Mouse (Mus musculus) MEL (cell line): ENCODE measurements around the gene Fcer1g.

ENCODE experiments used
- CTCF ChIP-seq, 3 experiments: IDR thresholded peaks in 2 of 3; conservative IDR thresholded peaks in 1 of 3; 2 replicates each; pipeline ENCODE4 v1.5.1; 2011 to 2012; ENCODE audit warnings: low read length in 3 of 3, low read depth in 2 of 3, mild to moderate bottlenecking in 2 of 3, improper control_type of control experiment in 1 of 3, inconsistent platforms in 1 of 3, mixed read lengths in 1 of 3, moderate library complexity in 1 of 3; ENCODE audit not compliant: control insufficient read depth in 1 of 3, insufficient read depth in 1 of 3, poor library complexity in 1 of 3, severe bottlenecking in 1 of 3
- GATA1 ChIP-seq: IDR thresholded peaks from 2 replicates; pipeline ENCODE4 v1.6.1; 2011; ENCODE audit warnings: low read depth, low read length, improper control_type of control experiment
- MYB ChIP-seq: IDR thresholded peaks from 2 replicates; pipeline ENCODE4 v1.6.1; 2011; ENCODE audit warnings: mild to moderate bottlenecking, low read depth, low read length, improper control_type of control experiment
- POLR2A ChIP-seq, 2 experiments: IDR thresholded peaks; 2 replicates each; pipeline ENCODE4 v1.6.1; 2011 to 2012; ENCODE audit warnings: low read length in 2 of 2, mild to moderate bottlenecking in 2 of 2, control low read depth in 1 of 2, improper control_type of control experiment in 1 of 2, low read depth in 1 of 2, moderate library complexity in 1 of 2; ENCODE audit not compliant: control insufficient read depth in 1 of 2, insufficient read depth in 1 of 2, poor library complexity in 1 of 2
- POLR2AphosphoS2 ChIP-seq: IDR thresholded peaks from 2 replicates; pipeline ENCODE4 v1.6.1; 2011; ENCODE audit warnings: low read length, improper control_type of control experiment
- TAL1 ChIP-seq: IDR thresholded peaks from 2 replicates; pipeline ENCODE4 v1.6.1; 2012; ENCODE audit warnings: mild to moderate bottlenecking, inconsistent platforms, low read length, moderate library complexity, mixed read lengths
- UBTF ChIP-seq: IDR thresholded peaks from 2 replicates; pipeline ENCODE4 v1.6.1; 2012; ENCODE audit warnings: low read depth, mild to moderate bottlenecking, inconsistent platforms, low read length, improper control_type of control experiment, moderate library complexity, borderline replicate concordance; ENCODE audit not compliant: insufficient read depth
- USF1 ChIP-seq: IDR thresholded peaks from 2 replicates; pipeline ENCODE4 v1.6.1; 2014; ENCODE audit warnings: low read depth, mild to moderate bottlenecking, inconsistent platforms, low read length, improper control_type of control experiment, moderate library complexity
- ZKSCAN1 ChIP-seq: IDR thresholded peaks from 2 replicates; pipeline ENCODE4 v1.6.1; 2012; ENCODE audit warnings: low read depth, mild to moderate bottlenecking, inconsistent platforms, low read length, improper control_type of control experiment, moderate library complexity
- ZMIZ1 ChIP-seq: IDR thresholded peaks from 2 replicates; pipeline ENCODE4 v1.6.1; 2012; ENCODE audit warnings: low read depth, mild to moderate bottlenecking, inconsistent platforms, low read length, improper control_type of control experiment, moderate library complexity
- ZNF384 ChIP-seq: IDR thresholded peaks from 2 replicates; pipeline ENCODE4 v1.6.1; 2012; ENCODE audit warnings: low read depth, mild to moderate bottlenecking, inconsistent platforms, low read length, improper control_type of control experiment

DNA sequence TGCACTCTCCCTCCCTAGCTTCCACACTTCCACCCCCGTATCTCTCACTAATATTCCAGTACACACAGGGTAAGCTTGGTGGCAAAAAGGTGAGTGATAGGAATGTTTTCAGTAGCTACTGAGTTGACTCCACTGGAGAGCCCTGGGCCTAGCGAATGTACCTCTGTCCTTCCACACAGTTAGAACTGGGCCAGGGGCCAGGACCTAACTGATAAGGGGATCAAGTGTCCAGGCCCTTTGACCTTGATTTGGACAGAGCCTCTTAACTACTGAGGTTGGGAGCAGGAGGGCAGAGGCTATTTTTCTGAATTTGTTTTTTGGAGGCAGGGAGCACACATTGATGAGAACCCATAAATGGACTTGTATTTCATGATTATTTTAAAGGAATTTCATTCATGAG, 10.4 kb downstream of the Fcer1g start:
- TF ChIP-seq POLR2A (IDR thresholded peaks at IDR 0.05; ENCODE audit: control insufficient read depth in 1 of 2, insufficient read depth in 1 of 2, low read depth in 1 of 2, low read length in 2 of 2, poor library complexity in 1 of 2), result no peak
- no peak for TF ChIP-seq ZNF384
- no peak for TF ChIP-seq POLR2AphosphoS2
- TF ChIP-seq TAL1, result no peak
- no peak for TF ChIP-seq CTCF (IDR thresholded peaks at IDR 0.05 in 2 of 3, conservative IDR thresholded peaks at IDR 0.05 in 1 of 3; ENCODE audit: control insufficient read depth in 1 of 3, insufficient read depth in 1 of 3, low read depth in 2 of 3, low read length in 3 of 3, poor library complexity in 1 of 3, severe bottlenecking in 1 of 3)
- TF ChIP-seq GATA1, result no peak
- TF ChIP-seq ZMIZ1, result no peak
- no peak for TF ChIP-seq USF1
- TF ChIP-seq UBTF, result no peak
- TF ChIP-seq ZKSCAN1, result no peak
- no peak for TF ChIP-seq MYB
